Mouse (Mus musculus) ES-Bruce4 (cell line): ENCODE results near the gene Ttll5. TPM values are rescaled to one million over a fixed set of nuclear protein-coding genes. Genes with fewer than 3 reads are reported as not detected.
A peak's percentile ranks its signal among the peaks of the same experiment; 100 is the strongest.

Experiments used
- H3K27ac ChIP-seq: 2 replicates; pipeline ENCODE4 v1.5.1; 2012; ENCODE audit warnings: low read length, inconsistent platforms; ENCODE audit not compliant: insufficient read depth
- H3K27me3 ChIP-seq: 2 replicates; pipeline ENCODE4 v1.6.1; 2012; ENCODE audit warnings: mild to moderate bottlenecking, low read length, inconsistent platforms; ENCODE audit not compliant: control insufficient read depth, poor library complexity, insufficient read depth, severe bottlenecking
- H3K36me3 ChIP-seq: 2 replicates; pipeline ENCODE4 v1.6.1; 2012; ENCODE audit warnings: inconsistent platforms, mild to moderate bottlenecking, low read length, moderate library complexity; ENCODE audit not compliant: control insufficient read depth, poor library complexity, insufficient read depth, severe bottlenecking
- H3K4me1 ChIP-seq: one replicate; pipeline ENCODE4 v1.8.1; 2011; ENCODE audit warnings: low read length; ENCODE audit not compliant: control insufficient read depth, insufficient read depth
- H3K4me3 ChIP-seq: 2 replicates; pipeline ENCODE4 v1.5.1; 2011; ENCODE audit warnings: low read depth, mild to moderate bottlenecking, low read length
- H3K9ac ChIP-seq: 2 replicates; pipeline ENCODE4 v1.6.1; 2012; ENCODE audit warnings: low read depth, mild to moderate bottlenecking, inconsistent platforms; ENCODE audit not compliant: poor library complexity, severe bottlenecking
- H3K9me3 ChIP-seq: replicated peaks from 2 replicates; pipeline ENCODE4 v1.6.1; 2012; ENCODE audit warnings: mild to moderate bottlenecking, low read length, inconsistent platforms; ENCODE audit not compliant: control insufficient read depth, poor library complexity, insufficient read depth, severe bottlenecking
- CTCF ChIP-seq: IDR thresholded peaks from one replicate; pipeline ENCODE4 v1.8.1; 2011; ENCODE audit warnings: low read depth, low read length
- EP300 ChIP-seq: IDR thresholded peaks from 2 replicates; pipeline ENCODE4 v1.6.1; 2011; ENCODE audit warnings: low read depth, low read length; ENCODE audit not compliant: insufficient read depth
- POLR2A ChIP-seq: IDR thresholded peaks from one replicate; pipeline ENCODE4 v1.8.1; 2011; ENCODE audit warnings: low read length; ENCODE audit not compliant: insufficient read depth
- polyA plus RNA-seq: library from polyadenylated mRNA; stranded (reverse); fragments of >200 nt; gene quantifications from 2 replicates; pipeline ENCODE4 v1.2.4, GENCODE M21; 2011; ENCODE audit warnings: low read depth; ENCODE audit not compliant: missing spikeins, insufficient read depth, insufficient read length

Gene Ttll5
- polyA plus RNA-seq, 1 experiment = 19.4 TPM

DNA sequence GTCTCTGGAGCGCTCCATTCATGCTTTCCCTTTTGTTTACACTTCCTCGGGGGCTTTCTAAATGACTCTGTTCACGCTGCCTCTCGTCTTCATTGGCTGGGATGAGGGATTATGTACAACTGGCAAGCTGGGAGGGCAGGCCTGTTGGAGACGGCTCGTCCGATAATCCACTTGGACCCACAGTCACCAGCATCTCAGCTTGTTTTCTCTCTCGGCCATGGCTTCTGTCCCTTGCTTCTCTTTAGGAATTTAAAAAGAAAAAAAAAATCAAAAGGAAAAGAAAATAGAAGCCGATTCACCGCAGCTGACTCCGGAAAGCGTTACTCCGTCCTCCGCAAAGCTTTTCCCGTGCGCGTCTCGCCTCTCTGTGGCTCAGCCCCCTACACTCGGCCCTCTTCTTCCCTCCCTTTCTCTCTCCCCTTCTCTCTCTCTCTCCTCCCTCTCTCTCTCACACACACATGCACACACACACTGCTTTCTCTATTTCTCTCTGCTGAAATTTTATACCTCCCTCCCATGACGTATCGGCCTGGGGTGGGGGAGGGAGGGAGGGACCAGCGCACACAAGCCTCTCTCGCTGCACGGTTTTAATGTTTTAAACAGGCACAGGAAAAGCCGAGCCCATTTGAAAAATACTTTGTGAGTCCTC is 254.2 kb downstream of the Ttll5 start, which contains the start of gene Tgfb3:
Tgfb3 (minus strand) TSS at position 489 of the 649 bp plus-strand sequence.
- Histone ChIP-seq H3K27me3 (0 out of 2 replicates have a peak, but pooled peaks cover 2% of the 10 kb centered on the region), H3K9ac (peak within 1 kb of the TSS; percentile 60), H3K36me3 (no peaks in the 10 kb centered on the region), H3K4me1 (no peaks in the 10 kb centered on the region), H3K4me3 (peak within 1 kb of the TSS; percentile 76), H3K9me3 (no peaks in the 10 kb centered on the region), H3K27ac (no peak within 1 kb of the TSS)
- no peak for TF ChIP-seq EP300
- no peak for TF ChIP-seq CTCF
- TF ChIP-seq POLR2A = no peak

DNA sequence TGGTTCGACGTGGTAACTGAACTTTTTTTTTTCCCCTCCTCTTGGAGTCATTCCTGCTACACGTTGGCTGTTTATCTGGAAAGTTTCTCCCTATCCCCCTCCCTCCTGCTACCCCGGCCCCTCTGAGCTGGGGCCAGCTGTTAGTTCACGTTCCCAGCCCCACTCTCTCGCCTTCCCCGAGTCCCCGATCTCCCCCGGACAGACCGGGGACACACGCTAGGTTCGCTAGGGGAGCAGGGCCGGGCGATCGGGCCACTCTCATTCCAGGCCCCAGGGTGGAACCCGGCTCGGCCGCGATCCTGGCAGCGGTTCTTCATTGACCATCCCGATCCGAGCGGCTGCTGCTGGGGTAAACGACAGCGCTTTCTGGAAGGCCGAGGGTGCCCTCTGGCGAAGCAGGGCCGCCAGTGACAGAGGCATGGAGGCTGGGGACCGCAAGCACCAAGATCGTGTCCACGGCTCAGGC is 254.8 kb downstream of the Ttll5 start:
- H3K4me3 ChIP-seq = peak overlapping the region; percentile 76
- H3K36me3 ChIP-seq = no peaks in the 10 kb centered on the region
- H3K27me3 ChIP-seq = 0 out of 2 replicates have a peak, but pooled peaks cover 2% of the 10 kb centered on the region
- TF ChIP-seq POLR2A (no peak), CTCF (peak; percentile 83), EP300 (no peak)
- no peaks in the 10 kb centered on the region for H3K9me3 ChIP-seq
- no peaks in the 10 kb centered on the region for H3K4me1 ChIP-seq
- H3K27ac ChIP-seq = no peak overlapping the region
- H3K9ac ChIP-seq = peak overlapping the region; percentile 60

DNA sequence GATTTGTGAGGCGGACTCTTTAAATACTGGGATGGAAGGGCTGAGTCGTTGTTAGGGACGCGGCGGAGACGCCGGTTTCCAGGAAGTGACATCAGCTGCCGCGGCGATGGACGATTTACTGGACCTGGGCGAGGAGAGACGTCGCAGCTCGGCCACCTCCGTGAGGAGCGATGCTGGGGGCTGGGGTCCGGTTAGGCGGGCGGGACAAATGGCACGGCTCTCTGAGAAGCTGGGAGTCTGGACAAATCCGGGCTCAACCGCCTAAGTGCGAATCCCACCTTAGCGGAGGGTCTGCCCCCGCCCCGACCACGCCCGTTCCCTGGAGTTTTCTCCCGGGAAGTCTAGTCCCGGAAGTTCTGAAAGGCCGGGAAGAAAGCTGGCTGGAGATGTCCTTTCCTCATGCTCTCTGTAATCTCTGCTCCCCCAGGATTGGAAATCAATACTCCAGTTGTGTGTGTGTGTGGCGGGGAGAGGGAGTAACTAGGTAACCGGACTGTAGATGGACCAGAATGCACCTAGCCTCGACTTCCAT is 258.1 kb downstream of the Ttll5 start, which contains the start of gene Ift43:
Ift43 (plus strand) TSS at position 61 of the 532 bp plus-strand sequence.
- TF ChIP-seq CTCF (no peak), POLR2A (no peak), EP300 (no peak)
- H3K27ac ChIP-seq = no peak within 1 kb of the TSS
- peak within 1 kb of the TSS; percentile 96 for H3K4me3 ChIP-seq
- peak within 1 kb of the TSS; percentile 45 for H3K9ac ChIP-seq
- no peaks in the 10 kb centered on the region for H3K36me3 ChIP-seq
- H3K9me3 ChIP-seq = no peaks in the 10 kb centered on the region
- no peaks in the 10 kb centered on the region for H3K4me1 ChIP-seq
- 0 out of 2 replicates have a peak, but pooled peaks cover 2% of the 10 kb centered on the region for H3K27me3 ChIP-seq

DNA sequence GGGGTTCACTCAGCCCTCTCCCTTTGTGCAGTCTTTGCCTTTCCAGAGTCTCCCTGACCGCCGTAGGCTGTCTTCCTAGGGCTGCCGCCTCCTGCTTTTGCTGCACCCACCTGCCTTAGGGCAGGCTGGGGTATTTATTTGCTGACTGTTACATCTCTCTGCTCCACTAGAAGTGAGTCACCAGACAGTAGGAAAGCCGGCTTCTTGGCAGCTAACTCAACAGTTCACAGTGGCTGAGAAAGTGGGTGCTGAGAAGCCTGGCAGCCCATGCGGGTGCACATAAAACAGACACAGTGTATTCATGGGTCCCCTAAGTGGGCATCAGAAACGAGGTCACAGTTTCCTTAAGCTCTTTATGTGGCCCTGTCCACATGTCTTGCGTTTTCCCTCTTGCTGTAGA is 261.4 kb downstream of the Ttll5 start:
- Histone ChIP-seq H3K36me3 (no peaks in the 10 kb centered on the region), H3K9ac (no peak overlapping the region), H3K9me3 (no peaks in the 10 kb centered on the region), H3K4me1 (no peaks in the 10 kb centered on the region), H3K27ac (no peak overlapping the region), H3K27me3 (no peaks in the 10 kb centered on the region), H3K4me3 (no peak overlapping the region)
- TF ChIP-seq POLR2A = no peak
- TF ChIP-seq EP300 = no peak
- TF ChIP-seq CTCF = no peak

DNA sequence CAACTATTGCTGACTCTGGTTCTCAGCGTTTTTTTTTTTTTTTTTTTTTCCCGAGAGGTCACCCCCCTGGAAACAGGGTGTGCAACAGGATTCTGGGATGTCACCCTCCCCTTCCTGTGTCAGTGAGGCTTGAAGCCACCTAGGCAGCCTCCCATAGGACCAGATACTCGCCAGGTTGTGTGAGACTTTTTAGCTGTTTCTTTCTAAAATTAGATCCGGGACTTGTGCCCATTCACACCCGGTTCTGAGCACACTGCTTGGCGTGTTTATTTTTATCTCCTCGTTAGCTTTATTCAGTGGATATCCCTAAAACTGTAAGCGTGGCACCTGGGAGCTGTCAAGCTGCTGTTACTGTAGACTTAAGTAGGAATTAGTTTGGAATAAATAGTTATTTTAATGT is 262.1 kb downstream of the Ttll5 start:
- Histone ChIP-seq H3K9me3 (no peaks in the 10 kb centered on the region), H3K36me3 (no peaks in the 10 kb centered on the region), H3K27me3 (no peaks in the 10 kb centered on the region), H3K4me1 (no peaks in the 10 kb centered on the region), H3K4me3 (no peak overlapping the region), H3K27ac (no peak overlapping the region), H3K9ac (no peak overlapping the region)
- TF ChIP-seq CTCF = no peak
- no peak for TF ChIP-seq EP300
- TF ChIP-seq POLR2A = no peak

DNA sequence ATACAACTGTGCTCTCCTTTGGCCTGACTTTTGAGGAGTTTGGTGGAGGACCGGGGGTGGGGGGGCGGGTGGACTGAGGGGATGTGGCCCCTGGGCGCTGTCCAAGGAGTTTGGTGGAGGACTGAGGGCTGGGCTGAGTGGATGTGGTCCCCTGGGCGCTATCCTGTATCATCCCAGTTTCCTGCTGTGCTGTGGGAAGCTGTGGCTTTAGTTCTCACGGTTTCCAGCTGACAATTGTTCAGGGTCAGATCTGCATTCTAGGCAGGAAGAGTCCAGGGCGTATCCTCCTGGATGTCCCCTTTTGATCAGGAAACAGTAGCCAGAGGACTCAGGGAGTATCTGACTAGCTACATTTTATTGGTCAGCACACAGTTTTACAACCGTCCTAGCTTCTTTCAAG is 263.6 kb downstream of the Ttll5 start:
- TF ChIP-seq EP300 = no peak
- no peak for TF ChIP-seq CTCF
- no peak for TF ChIP-seq POLR2A
- Histone ChIP-seq H3K27me3 (no peaks in the 10 kb centered on the region), H3K9me3 (no peaks in the 10 kb centered on the region), H3K4me1 (no peaks in the 10 kb centered on the region), H3K36me3 (no peaks in the 10 kb centered on the region), H3K27ac (no peak overlapping the region), H3K9ac (no peak overlapping the region), H3K4me3 (no peak overlapping the region)
